Mouse (Mus musculus) bone marrow, adult 2 months (tissue): ENCODE measurements around the gene Six3.

Source experiments
- CTCF ChIP-seq: fragments of 200-500 bp; IDR thresholded peaks from 2 replicates; pipeline ENCODE4 v1.5.1; 2011; ENCODE audit warnings: low read length, control low read depth; ENCODE audit not compliant: control insufficient read depth, insufficient read depth
- POLR2A ChIP-seq: fragments of 200-500 bp; IDR thresholded peaks from 2 replicates; pipeline ENCODE4 v1.6.1; 2011; ENCODE audit warnings: low read depth, mild to moderate bottlenecking, control low read depth, low read length, borderline replicate concordance; ENCODE audit not compliant: control insufficient read depth

DNA sequence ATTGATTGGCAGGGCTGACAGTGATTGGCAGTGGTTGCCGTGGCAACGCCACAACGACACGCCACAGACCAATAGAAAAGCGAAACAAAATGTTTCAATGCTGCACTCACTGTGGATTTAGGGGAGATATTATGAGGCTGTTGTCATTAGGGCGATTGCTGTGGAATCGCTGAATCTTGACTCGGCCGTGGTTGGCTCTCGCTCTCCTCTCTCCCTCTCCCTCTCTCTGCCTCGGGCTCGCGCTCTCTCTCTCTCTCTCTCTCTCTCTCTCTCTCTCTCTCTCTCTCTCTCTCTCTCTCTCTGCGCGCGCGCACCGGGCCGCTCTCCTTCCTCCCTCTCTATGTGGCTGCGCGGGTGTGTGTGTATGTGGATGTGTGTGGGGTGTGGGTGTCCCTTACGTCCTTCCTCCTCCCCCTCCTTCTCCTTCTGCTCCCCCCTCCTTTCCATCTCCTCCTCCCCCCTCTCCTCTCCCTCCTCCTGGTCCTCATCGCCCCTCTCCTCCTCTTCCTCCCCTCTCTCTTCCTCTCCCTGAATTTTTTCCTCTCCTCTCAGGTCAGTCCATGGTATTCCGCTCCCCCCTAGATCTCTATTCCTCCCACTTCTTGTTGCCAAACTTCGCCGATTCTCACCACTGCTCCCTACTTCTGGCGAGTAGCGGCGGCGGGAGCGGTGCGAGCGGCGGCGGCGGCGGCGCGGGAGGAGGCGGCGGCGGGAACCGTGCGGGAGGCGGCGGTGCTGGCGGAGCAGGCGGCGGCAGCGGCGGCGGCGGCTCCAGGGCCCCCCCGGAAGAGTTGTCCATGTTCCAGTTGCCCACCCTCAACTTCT lies 7.5 kb downstream of the Six3 start:
- no peak for TF ChIP-seq CTCF
- no peak for TF ChIP-seq POLR2A
